8 mouse cellular contexts compared by ENCODE assay signal in genomic region chr15:3270646-3271077, GRCm38 (mm10). TPM values are rescaled to one million over a fixed set of nuclear protein-coding genes. Genes with fewer than 3 reads are reported as not detected.
DNase-seq lines count a peak whose midpoint lies in the region; ATAC-seq and TF ChIP-seq lines count a peak whose summit lies in the region.

No protein-coding gene starts in this region.

- no peak for TF ChIP-seq CTCF in gastrocnemius, adult 2 months (IDR thresholded peaks at IDR 0.05)

- intact Hi-C loops in gastrocnemius, adult 2 months (cut with DNase I): loop anchor here (5.0 kb wide), 1 partner anchor 43 kb away; no protein-coding TSS in a partner anchor

- WGBS in hindbrain, embryonic 16.5 days: 2% methylated on average over 12 of the region's 12 CpGs

- H3K4me1 ChIP-seq in hindbrain, embryonic 16.5 days (ENCODE audit: control insufficient read depth, insufficient read depth, low read depth, low read length): no peaks in the 10 kb centered on the region; the same call in 1 of the 2 replicates

- no peaks in the 10 kb centered on the region for H3K36me3 ChIP-seq in hindbrain, embryonic 16.5 days (ENCODE audit: control insufficient read depth, insufficient read depth, low read length)

- H3K9ac ChIP-seq in hindbrain, embryonic 16.5 days (ENCODE audit: low read depth, low read length): peak overlapping the region; percentile 47

- peak overlapping the region; percentile 87 for H3K4me3 ChIP-seq in gastrocnemius, adult 2 months
- H3K4me3 ChIP-seq in hindbrain, embryonic 16.5 days (ENCODE audit: low read length): peak overlapping the region; percentile 37

- peak overlapping the region; percentile 52 for H3K4me2 ChIP-seq in hindbrain, embryonic 16.5 days (ENCODE audit: low read length)

- H3K9me3 ChIP-seq in hindbrain, embryonic 16.5 days (ENCODE audit: control insufficient read depth, low read length): no peaks in the 10 kb centered on the region

- ATAC-seq in activated CD4-positive, CD25-positive, alpha-beta regulatory T cell, adult 4 months: peak; percentile 73
- ATAC-seq in hindbrain, embryonic 16.5 days: peak; percentile 82
- ATAC-seq in megakaryocyte, adult 5-6 weeks (ENCODE audit: poor library complexity, severe bottlenecking): peak; percentile 92

- peak; percentile 9 to 15 for DNase-seq in cerebellum, postnatal 36 days
- peak; percentile 83 for DNase-seq in gastrocnemius, adult 2 months
- DNase-seq in left cerebral cortex, adult 18-20 months (ENCODE audit: low spot score in 2 of 2): peak; percentile 18 to 34
- DNase-seq in right cerebral cortex, postnatal 14 days: peak; percentile 10
- DNase-seq in yolk sac, embryonic 10.5 days (ENCODE audit: low spot score): peak; percentile 92

- H3K27ac ChIP-seq in gastrocnemius, adult 2 months: peak overlapping the region; percentile 97
- peak overlapping the region; percentile 57 for H3K27ac ChIP-seq in hindbrain, embryonic 16.5 days (ENCODE audit: low read depth, low read length)

- no peaks in the 10 kb centered on the region for H3K27me3 ChIP-seq in hindbrain, embryonic 16.5 days (replicated peaks; ENCODE audit: control insufficient read depth, insufficient read depth, low read length)

RNA-seq across cellular contexts. Expression of gene Selenop, which starts 2.3 kb away (rescaled TPM):
- 100 to 1,000 TPM; 139 to 155 TPM for polyA plus RNA-seq in activated CD4-positive, CD25-positive, alpha-beta regulatory T cell, adult 4 months (2017; shearing (Covaris generic))
- 100 to 1,000 TPM; 104 to 171 TPM for total RNA-seq in gastrocnemius, adult 2 months (2021)
- 148 and 166 TPM in 2 replicates for polyA plus RNA-seq in hindbrain, embryonic 16.5 days (2015; fragmentation: Nextera tagmentation; extraction: Ambion mirVana)
- total RNA-seq in left cerebral cortex, adult 18-20 months (2021): 100 to 1,000 TPM; 241 to 307 TPM
- 413 and 446 TPM in 2 replicates for total RNA-seq in megakaryocyte, adult 5-6 weeks (2015)
- total RNA-seq in megakaryocyte, adult 5-6 weeks (2017): 238 and 252 TPM in 2 replicates

RNA-seq across cellular contexts. Expression of gene Ccdc152, which starts 32.7 kb away (rescaled TPM):
- 1 to 10 TPM in 1 of 2 experiments, under 1 TPM in 1; 0.74 to 1.0 TPM for polyA plus RNA-seq in activated CD4-positive, CD25-positive, alpha-beta regulatory T cell, adult 4 months (2017; shearing (Covaris generic))
- total RNA-seq in gastrocnemius, adult 2 months (2021): not detected
- 0.25 and 0.27 TPM in 2 replicates for polyA plus RNA-seq in hindbrain, embryonic 16.5 days (2015; fragmentation: Nextera tagmentation; extraction: Ambion mirVana)
- not detected for total RNA-seq in left cerebral cortex, adult 18-20 months (2021)
- not detected in 2 replicates for total RNA-seq in megakaryocyte, adult 5-6 weeks (2015)
- 0.28 and 0.33 TPM in 2 replicates for total RNA-seq in megakaryocyte, adult 5-6 weeks (2017)

Comparison
In these comparisons a context has a peak if more than half of its experiments do, and no peak if none do; other contexts are left out.
1. Peak in every context shown above with its lines: DNase-seq, ATAC-seq, H3K4me3 ChIP-seq and H3K27ac ChIP-seq.
2. DNase-seq: peak in every context shown above with its lines; median percentile 92 in yolk sac, embryonic 10.5 days; 83 in gastrocnemius, adult 2 months; 26 in left cerebral cortex, adult 18-20 months; 12 in cerebellum, postnatal 36 days; 10 in right cerebral cortex, postnatal 14 days.